Mouse (Mus musculus) heart, embryonic 11.5 days (tissue): ENCODE measurements around the gene Atraid. TPM values are rescaled to one million over a fixed set of nuclear protein-coding genes. Genes with fewer than 3 reads are reported as not detected.
A peak's percentile ranks its signal among the peaks of the same experiment; 100 is the strongest.

ENCODE experiments used
- ATAC-seq: fragments of 200-750 bp; cut with Nextera tagmentation; replicated peaks from 2 replicates; pipeline ENCODE4 v1.8.0; 2017; ENCODE audit warnings: moderate library complexity; ENCODE audit not compliant: insufficient number of reproducible peaks, low FRiP score, low TSS enrichment
- H3K27ac ChIP-seq: fragments of 300-500 bp; sonication (generic); 2 replicates; pipeline ENCODE4 v1.5.1; 2014; ENCODE audit warnings: mild to moderate bottlenecking, low read depth, low read length
- H3K27me3 ChIP-seq: fragments of 300-500 bp; sonication (generic); 2 replicates; pipeline ENCODE4 v1.6.1; 2014; ENCODE audit warnings: mild to moderate bottlenecking, low read length, mixed read lengths; ENCODE audit not compliant: control insufficient read depth, insufficient read depth
- H3K36me3 ChIP-seq: fragments of 300-500 bp; sonication (generic); 2 replicates; pipeline ENCODE4 v1.6.1; 2014; ENCODE audit warnings: mild to moderate bottlenecking, low read length, moderate library complexity, mixed read lengths; ENCODE audit not compliant: control insufficient read depth, insufficient read depth
- H3K4me1 ChIP-seq: fragments of 300-500 bp; sonication (generic); 2 replicates; pipeline ENCODE4 v1.6.1; 2014; ENCODE audit warnings: low read length; ENCODE audit not compliant: control insufficient read depth, insufficient read depth
- H3K4me2 ChIP-seq: fragments of 300-500 bp; sonication (generic); 2 replicates; pipeline ENCODE4 v1.6.1; 2014; ENCODE audit warnings: mild to moderate bottlenecking, moderate library complexity
- H3K4me3 ChIP-seq: fragments of 300-500 bp; sonication (generic); 2 replicates; pipeline ENCODE4 v1.5.1; 2014; ENCODE audit warnings: low read depth, low read length
- H3K9ac ChIP-seq: fragments of 300-500 bp; sonication (generic); 2 replicates; pipeline ENCODE4 v1.6.1; 2014; ENCODE audit warnings: mild to moderate bottlenecking, low read depth, low read length, moderate library complexity
- H3K9me3 ChIP-seq: fragments of 300-500 bp; sonication (generic); replicated peaks from 2 replicates; pipeline ENCODE4 v1.6.1; 2016; ENCODE audit warnings: low read length; ENCODE audit not compliant: control insufficient read depth
- WGBS: fragments of 180-500 bp; shearing (Covaris S2); extraction: QIAGEN DNeasy Blood & Tissue Kit; methylation state at CpG from one replicate; pipeline ENCODE4 v1.1.7; 2014; ENCODE audit not compliant: insufficient replicate concordance; 5-methylcytosine and 5-hydroxymethylcytosine counted together
- polyA plus RNA-seq: library from polyadenylated mRNA; unstranded; fragments of >200 nt; fragmentation: Nextera tagmentation; extraction: Ambion mirVana; gene quantifications from 2 replicates; pipeline ENCODE4 v1.2.1, GENCODE M21; 2014

Atraid gene
- polyA plus RNA-seq, 1 experiment from 2014 or later, result 101 TPM

GRCm38 (mm10) chr5:31082935-31083625 lies 35.0 kb downstream of the Atraid start:
- Histone ChIP-seq H3K4me3 (peak overlapping the region; percentile 23), H3K4me2 (peak overlapping the region; percentile 58), H3K27me3 (peaks cover 8% of the 10 kb centered on the region), H3K4me1 (peaks cover 20% of the 10 kb centered on the region), H3K9me3 (no peaks in the 10 kb centered on the region), H3K27ac (peak overlapping the region; percentile 71), H3K9ac (peak overlapping the region; percentile 39), H3K36me3 (peaks cover 5% of the 10 kb centered on the region; the same call in 1 of the 2 replicates)
- WGBS, result 8% methylated on average over 12 of the region's 12 CpGs
- peak; percentile 47 for ATAC-seq

- WGBS, result 5% methylated on average over 7 of the region's 8 CpGs
- ATAC-seq, result no peak
- Histone ChIP-seq H3K4me3 (no peak overlapping the region), H3K4me2 (peak overlapping the region; percentile 58), H3K9me3 (no peaks in the 10 kb centered on the region), H3K27ac (no peak overlapping the region), H3K9ac (no peak overlapping the region; the same call in 1 of the 2 replicates), H3K36me3 (no peaks in the 10 kb centered on the region; the same call in 1 of the 2 replicates), H3K4me1 (peaks cover 20% of the 10 kb centered on the region), H3K27me3 (peaks cover 16% of the 10 kb centered on the region)
Observed at GRCm38 (mm10) chr5:31083949-31084348, 35.8 kb downstream of the Atraid start.

GRCm38 (mm10) chr5:31086606-31087005 lies 38.5 kb downstream of the Atraid start:
- Histone ChIP-seq H3K9ac (0 out of 2 replicates have a peak overlapping the region, but pooled peaks have one; percentile 18), H3K27ac (no peak overlapping the region), H3K4me3 (no peak overlapping the region), H3K36me3 (no peaks in the 10 kb centered on the region), H3K27me3 (peaks cover 41% of the 10 kb centered on the region), H3K9me3 (no peaks in the 10 kb centered on the region), H3K4me1 (peaks cover 20% of the 10 kb centered on the region), H3K4me2 (no peak overlapping the region)
- ATAC-seq, result no peak
- 13% methylated on average over 7 of the region's 7 CpGs for whole genome bisulfite sequencing

- ATAC-seq, result no peak
- WGBS, result 78% methylated on average over 2 of the region's 2 CpGs
- no peak overlapping the region for H3K4me3 ChIP-seq
- no peak overlapping the region for H3K9ac ChIP-seq
- peaks cover 20% of the 10 kb centered on the region for H3K4me1 ChIP-seq
- no peak overlapping the region for H3K27ac ChIP-seq
- peaks cover 47% of the 10 kb centered on the region for H3K27me3 ChIP-seq
- no peak overlapping the region for H3K4me2 ChIP-seq
- no peaks in the 10 kb centered on the region for H3K36me3 ChIP-seq
- no peaks in the 10 kb centered on the region for H3K9me3 ChIP-seq
Observed at GRCm38 (mm10) chr5:31087131-31087530, 39.0 kb downstream of the Atraid start.

GRCm38 (mm10) chr5:31092231-31092975 lies 44.3 kb downstream of the Atraid start:
- peak overlapping the region; percentile 44 for H3K4me3 ChIP-seq
- no peaks in the 10 kb centered on the region for H3K9me3 ChIP-seq
- peaks cover 90% of the 10 kb centered on the region for H3K27me3 ChIP-seq
- H3K4me2 ChIP-seq, result peak overlapping the region; percentile 69
- peak overlapping the region; percentile 28; the same call in 1 of the 2 replicates for H3K9ac ChIP-seq
- H3K27ac ChIP-seq, result no peak overlapping the region
- peaks cover 15% of the 10 kb centered on the region for H3K4me1 ChIP-seq
- ATAC-seq, result no peak
- 3% methylated on average over 44 of the region's 53 CpGs for WGBS
- H3K36me3 ChIP-seq, result no peaks in the 10 kb centered on the region

- WGBS, result under 1% methylated on average over 41 of the region's 54 CpGs
- peak overlapping the region; percentile 44 for H3K4me3 ChIP-seq
- H3K36me3 ChIP-seq, result no peaks in the 10 kb centered on the region
- no peak overlapping the region; the same call in 1 of the 2 replicates for H3K9ac ChIP-seq
- peak overlapping the region; percentile 69 for H3K4me2 ChIP-seq
- H3K4me1 ChIP-seq, result peaks cover 15% of the 10 kb centered on the region
- no peak for ATAC-seq
- no peaks in the 10 kb centered on the region for H3K9me3 ChIP-seq
- peaks cover 83% of the 10 kb centered on the region for H3K27me3 ChIP-seq
- H3K27ac ChIP-seq, result no peak overlapping the region
Observed at GRCm38 (mm10) chr5:31093151-31094041, 45.3 kb downstream of the Atraid start.

- Histone ChIP-seq H3K4me3 (peak overlapping the region; percentile 33), H3K27ac (no peak overlapping the region), H3K36me3 (no peaks in the 10 kb centered on the region), H3K27me3 (peaks cover 77% of the 10 kb centered on the region), H3K4me2 (peak overlapping the region; percentile 66), H3K4me1 (peaks cover 15% of the 10 kb centered on the region), H3K9me3 (no peaks in the 10 kb centered on the region), H3K9ac (no peak overlapping the region)
- ATAC-seq, result no peak
- 1% methylated on average over 29 of the region's 29 CpGs for WGBS
Observed at GRCm38 (mm10) chr5:31094100-31094798, 46.1 kb downstream of the Atraid start.
